Mouse (Mus musculus) layer of hippocampus, adult 18-20 months (tissue): ENCODE measurements at regions not wholly inside any gene's neighbourhood (a gene's known extent, or its start where the extent isn't known, plus 50 kb on each side); places are given as distances from the start of the nearest gene placed in this dataset.
"Not testable (repeated sequence)": the region's sequence is repeated elsewhere in the genome, so short reads cannot be mapped to it uniquely, and the experiment has no call there.

Source experiments
- DNase-seq, 2 experiments: peaks; one replicate each; pipeline ENCODE4 v3.0.0; 2022; ENCODE audit warnings: low spot score in 2 of 2
- microRNA-seq, 2 experiments: library from miRNA; unstranded; fragments of <30 nt; microRNA quantifications; one replicate each; pipeline ENCODE4 v1.2.0; 2021

- DNase-seq, result no peak
Measured at GRCm38 (mm10) chr7:113694466-113694865, 71.3 kb upstream of the Spon1 start.

- DNase-seq, result no peak
Measured at GRCm38 (mm10) chr7:113705929-113706328, 59.9 kb upstream of the Spon1 start.

DNA sequence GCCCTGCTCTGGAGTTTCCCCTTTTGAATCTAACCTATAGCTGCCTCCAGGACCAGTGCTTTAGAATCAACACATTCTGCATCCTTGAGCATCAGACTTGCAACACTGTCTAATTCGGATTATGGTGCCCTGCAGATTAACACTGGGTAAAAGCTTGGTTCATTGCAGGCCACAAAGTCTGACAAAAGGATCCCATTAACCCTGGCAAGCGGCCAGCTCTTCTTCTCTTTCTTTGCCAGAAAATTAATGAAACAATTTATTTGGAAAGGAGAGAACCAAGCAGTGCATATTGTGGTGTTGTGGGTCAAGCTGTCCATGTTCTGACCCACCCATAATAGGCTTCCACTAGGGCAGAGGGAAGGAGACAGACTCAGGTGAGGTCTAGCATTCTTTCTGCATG lies 58.2 kb upstream of the Spon1 start:
- DNase-seq, result no peak

DNA sequence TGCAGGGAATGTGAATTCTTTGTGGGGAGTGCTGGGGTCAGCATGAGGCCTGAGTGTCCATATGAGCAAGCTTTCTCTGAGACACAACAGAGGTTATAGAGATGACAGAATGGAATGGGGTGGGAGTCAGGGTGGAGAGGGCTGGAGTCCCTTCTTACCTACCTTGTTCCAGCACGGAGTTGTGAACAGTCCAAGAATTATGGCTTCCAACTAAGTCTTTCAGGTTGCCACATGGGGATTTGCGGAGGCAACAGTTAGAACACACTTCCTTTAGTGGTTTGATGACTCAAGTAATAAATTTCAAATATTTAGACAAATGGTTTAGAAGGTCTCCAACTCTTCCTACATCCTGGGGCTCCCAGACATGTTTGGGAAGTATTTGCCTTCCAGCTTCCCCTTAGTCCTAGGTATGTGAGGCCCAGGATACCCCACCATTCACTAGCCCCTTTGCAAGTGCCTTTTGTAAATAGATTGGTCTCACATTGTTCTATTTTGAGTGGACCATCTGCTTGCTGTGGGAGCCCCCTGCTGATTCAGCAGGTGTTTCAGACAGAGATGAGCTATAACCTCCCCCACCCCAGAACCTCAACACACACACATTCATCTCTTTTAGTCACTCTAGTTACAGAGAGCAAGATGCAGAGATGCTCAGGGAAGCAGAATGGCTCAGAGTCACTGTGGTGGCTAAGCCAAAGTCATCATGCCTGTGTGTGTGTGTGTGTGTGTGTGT lies 55.1 kb upstream of the Spon1 start:
- DNase-seq, result peak in 1 of 2 experiments; percentile 59

DNA sequence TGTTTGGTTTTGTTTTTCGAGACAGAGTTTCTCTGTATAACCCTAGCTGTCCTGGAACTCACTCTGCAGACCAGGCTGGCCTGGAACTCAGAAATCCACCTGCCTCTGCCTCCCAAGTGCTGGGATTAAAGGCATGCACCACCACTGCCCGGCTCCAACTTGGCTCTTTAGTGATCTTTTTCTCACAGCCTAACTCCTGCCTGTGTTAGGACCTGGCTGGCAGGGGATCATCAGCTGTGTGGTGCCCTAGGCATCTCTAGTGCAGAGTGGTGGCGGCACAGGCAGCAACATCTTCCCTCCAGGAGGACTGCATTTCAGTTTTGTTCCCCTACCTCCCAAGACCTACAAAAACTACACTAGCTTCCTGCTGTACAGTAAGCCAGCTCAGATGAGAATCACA lies 54.4 kb upstream of the Spon1 start:
- DNase-seq, result not testable (repeated sequence)

Small RNA genes in the stretch of these regions (microRNA-seq; reads per million reads assigned to microRNA genes)
- gene Gm23700, result 0 reads per million in 2 experiments
